Mouse (Mus musculus) adipose tissue, adult 10 weeks (tissue): Measurements from ENCODE around the gene Cym. TPM values are rescaled to one million over a fixed set of nuclear protein-coding genes. Genes with fewer than 3 reads are reported as not detected.

ENCODE experiments used
- polyA plus RNA-seq: library from polyadenylated mRNA; stranded (reverse); fragments of 350-450 nt; fragmentation: Illumina TruSeq; extraction: RNeasy Lipid Tissue Mini Kit (QIAGEN cat#74804); gene quantifications from one replicate; pipeline ENCODE4 v1.2.3, GENCODE M21; 2014; ENCODE audit warnings: low read depth, low replicate concordance

The Cym gene
- 0.34 TPM for polyA plus RNA-seq

DNA sequence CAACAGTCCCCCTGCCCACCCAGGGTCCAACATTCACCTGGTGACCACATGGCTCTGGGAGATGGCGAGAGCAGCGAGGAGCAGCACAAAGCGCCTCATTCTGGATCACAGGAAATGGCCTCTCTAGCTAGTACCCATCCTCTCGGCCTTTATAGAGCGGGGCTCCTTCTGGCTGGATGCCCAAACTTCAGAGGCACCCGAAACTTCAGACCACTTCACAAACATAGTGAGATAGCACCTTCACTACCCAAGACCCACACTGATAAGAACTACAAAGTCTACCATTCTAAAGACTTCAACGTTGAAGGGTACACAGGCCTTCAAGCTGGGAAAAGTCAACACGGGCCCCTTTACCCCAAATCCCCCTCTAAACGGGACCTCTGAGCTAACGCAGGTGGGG lies at the start of gene Cym:
Gene Cym, minus strand, starts transcription at position 125 of the 400 bp plus-strand sequence.

DNA sequence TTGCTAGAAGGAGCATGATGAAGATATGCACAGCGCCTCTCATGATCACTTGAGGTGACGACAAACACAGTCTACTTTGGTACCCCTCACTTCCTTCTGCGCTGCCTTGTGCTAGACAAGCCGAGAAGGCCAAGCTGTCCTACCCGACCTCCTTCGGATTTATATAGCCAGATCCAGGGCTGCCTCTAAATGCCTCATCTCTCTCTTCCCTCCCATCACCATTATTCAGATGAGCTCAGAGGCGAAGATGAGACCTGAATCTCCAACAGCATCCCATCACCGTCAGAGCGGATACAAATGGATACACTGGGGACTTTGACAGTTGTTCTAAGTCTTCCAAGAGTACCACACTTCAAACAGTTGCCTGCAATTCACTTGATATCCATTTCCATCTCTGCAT lies 18.1 kb upstream of the Cym start, which contains the start of gene Prok1:
Gene Prok1, minus strand, starts transcription at position 101 of the 400 bp plus-strand sequence.

DNA sequence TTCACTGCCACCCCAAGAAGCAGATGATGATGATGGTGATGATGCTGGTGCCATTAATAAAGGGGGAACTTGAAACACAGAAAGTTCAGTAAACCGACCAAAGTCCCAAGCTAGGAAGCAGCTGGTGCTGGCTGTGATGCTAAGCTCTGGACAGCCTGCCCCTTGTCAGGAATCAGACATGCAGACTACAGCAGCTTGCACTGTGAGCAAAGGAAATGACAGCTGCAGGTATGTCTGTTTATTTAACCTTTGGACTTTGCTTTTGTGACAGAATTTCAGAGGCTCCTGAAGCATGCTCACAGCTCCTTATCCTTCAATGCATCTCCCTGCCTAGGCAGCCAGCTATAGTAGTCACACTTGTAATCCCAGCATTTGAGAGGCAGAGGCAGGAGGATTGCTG lies 9.0 kb upstream of the Cym start, which contains the start of gene A630076J17Rik:
Gene A630076J17Rik, plus strand, starts transcription at position 88 of the 400 bp plus-strand sequence.

DNA sequence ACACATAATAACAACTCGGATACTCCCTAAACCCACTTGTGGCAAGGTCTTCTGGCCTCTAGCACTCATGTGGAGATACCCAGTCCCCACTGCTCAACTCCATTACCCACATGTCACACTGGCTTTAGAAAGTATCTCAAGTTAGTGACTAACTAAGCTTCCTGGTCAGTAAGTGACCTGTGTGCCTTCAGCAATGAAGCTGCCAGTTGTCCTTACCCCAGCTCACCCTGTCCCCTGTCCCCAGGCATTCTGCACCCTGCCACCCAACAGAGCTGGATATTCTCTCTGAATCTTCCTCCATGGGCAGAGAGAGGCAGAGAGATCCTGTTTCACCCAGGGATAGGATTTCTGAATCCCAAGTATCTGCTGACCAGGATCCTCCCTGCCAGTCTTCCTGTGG lies 38.8 kb downstream of the Cym start, which contains the start of gene Kcna10:
Gene Kcna10, plus strand, starts transcription at position 301 of the 400 bp plus-strand sequence.

Other genes starting within 250 kb of the Cym start
- 0.21 TPM for gene Kcna3, start 185.6 kb downstream of the Cym start, polyA plus RNA-seq
- gene Kcna2, start 120.6 kb downstream of the Cym start, polyA plus RNA-seq = 0.53 TPM
- not detected for gene Kcna10, start 38.7 kb downstream of the Cym start, polyA plus RNA-seq
- gene A630076J17Rik, start 8.9 kb upstream of the Cym start, polyA plus RNA-seq = not detected
- not detected for gene Prok1, start 18.0 kb upstream of the Cym start, polyA plus RNA-seq
- gene Lamtor5, start 57.1 kb upstream of the Cym start, polyA plus RNA-seq = 112 TPM
- 5.4 TPM for gene Slc16a4, start 69.5 kb upstream of the Cym start, polyA plus RNA-seq
- 4.8 TPM for gene Rbm15, start 111.9 kb upstream of the Cym start, polyA plus RNA-seq
- gene Kcnc4, start 237.8 kb upstream of the Cym start, polyA plus RNA-seq = 19.9 TPM